Mouse (Mus musculus) C2C12 (cell line): Measurements from ENCODE around the gene Atp10a. TPM values are rescaled to one million over a fixed set of nuclear protein-coding genes. Genes with fewer than 3 reads are reported as not detected.

Source experiments
- H3K27me3 ChIP-seq: one replicate; pipeline ENCODE4 v1.6.1; 2011; ENCODE audit not compliant: control insufficient read depth, insufficient read depth, insufficient read length
- H3K36me3 ChIP-seq: one replicate; pipeline ENCODE4 v1.6.1; 2011; ENCODE audit not compliant: control insufficient read depth, insufficient read depth
- H3K4me3 ChIP-seq: one replicate; pipeline ENCODE4 v1.5.1; 2011; ENCODE audit warnings: mild to moderate bottlenecking, control low read depth; ENCODE audit not compliant: poor library complexity, insufficient read depth, severe bottlenecking
- H3K79me2 ChIP-seq: one replicate; pipeline ENCODE4 v1.6.1; 2011; ENCODE audit not compliant: control insufficient read depth, insufficient read depth
- H3K79me3 ChIP-seq: one replicate; pipeline ENCODE4 v1.6.1; 2011; ENCODE audit warnings: low read depth, control low read depth
- H3ac ChIP-seq: one replicate; pipeline ENCODE3; 2011; ENCODE audit warnings: low read depth; ENCODE audit not compliant: control insufficient read depth, insufficient read length
- CEBPB ChIP-seq: IDR thresholded peaks from one replicate; pipeline ENCODE4 v1.6.1; 2011; ENCODE audit warnings: low read depth, mild to moderate bottlenecking, control low read depth, moderate library complexity
- CTCF ChIP-seq: IDR thresholded peaks from one replicate; pipeline ENCODE4 v1.5.1; 2011; ENCODE audit not compliant: control insufficient read depth, insufficient read depth, insufficient read length
- FOSL1 ChIP-seq: IDR thresholded peaks from one replicate; pipeline ENCODE4 v1.8.0; 2011; ENCODE audit warnings: mild to moderate bottlenecking, low read length; ENCODE audit not compliant: poor library complexity, insufficient read depth, severe bottlenecking
- MAX ChIP-seq: IDR thresholded peaks from one replicate; pipeline ENCODE4 v1.6.1; 2011; ENCODE audit warnings: mild to moderate bottlenecking, control low read depth
- MYOD1 ChIP-seq: IDR thresholded peaks from one replicate; pipeline ENCODE4 v1.6.1; 2011; ENCODE audit warnings: low read depth; ENCODE audit not compliant: control insufficient read depth, insufficient read length
- MYOG ChIP-seq: IDR thresholded peaks from one replicate; pipeline ENCODE4 v1.6.1; 2011; ENCODE audit not compliant: control insufficient read depth, insufficient read length; ENCODE audit errors: extremely low read depth
- USF1 ChIP-seq: IDR thresholded peaks from one replicate; pipeline ENCODE4 v1.6.1; 2011; ENCODE audit warnings: low read depth, mild to moderate bottlenecking, control low read depth, moderate library complexity
- polyA plus RNA-seq: library from polyadenylated mRNA; unstranded; fragments of >200 nt; fragmentation: generic; extraction: Trizol; gene quantifications from one replicate; pipeline ENCODE4 v1.2.1, GENCODE M21; 2012; ENCODE audit warnings: missing spikeins

The Atp10a gene
- polyA plus RNA-seq, 1 experiment = 5.5 TPM

DNA sequence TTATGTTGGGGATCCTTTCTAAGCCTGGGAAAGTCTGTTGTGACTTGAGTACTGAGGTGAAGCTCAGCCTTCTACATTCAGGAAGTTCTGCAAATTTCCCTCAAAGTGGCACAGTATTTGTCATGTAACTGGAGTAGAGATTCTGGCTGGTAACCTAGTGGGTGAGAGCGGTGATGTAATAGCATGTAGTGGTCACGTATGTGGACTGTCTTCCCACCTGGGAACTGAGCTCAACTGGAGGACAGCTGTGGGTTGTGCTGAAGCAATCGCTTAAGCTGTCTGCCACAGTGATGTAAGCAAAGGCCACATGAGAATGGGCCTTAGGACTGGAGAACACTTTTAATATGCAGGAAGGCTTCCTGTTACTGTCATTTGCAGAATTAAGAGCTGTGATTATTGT lies 60.7 kb downstream of the Atp10a start:
- Histone ChIP-seq H3K36me3 (no peaks in the 10 kb centered on the region), H3K79me2 (no peaks in the 10 kb centered on the region), H3ac (no peak overlapping the region), H3K79me3 (no peaks in the 10 kb centered on the region), H3K27me3 (no peaks in the 10 kb centered on the region), H3K4me3 (no peak overlapping the region)
- TF ChIP-seq MYOG (no peak), CEBPB (no peak), MAX (no peak), CTCF (no peak), MYOD1 (no peak), USF1 (no peak), FOSL1 (no peak)

- TF ChIP-seq MYOG = no peak
- no peak for TF ChIP-seq USF1
- TF ChIP-seq CEBPB = no peak
- TF ChIP-seq FOSL1 = no peak
- TF ChIP-seq MAX = no peak
- no peak for TF ChIP-seq MYOD1
- TF ChIP-seq CTCF = no peak
- Histone ChIP-seq H3K79me2 (no peaks in the 10 kb centered on the region), H3K27me3 (no peaks in the 10 kb centered on the region), H3ac (no peak overlapping the region), H3K79me3 (no peaks in the 10 kb centered on the region), H3K4me3 (no peak overlapping the region), H3K36me3 (no peaks in the 10 kb centered on the region)
These were observed 62.6 kb downstream of the Atp10a start for GRCm38 (mm10) chr7:58718556-58718955.

DNA sequence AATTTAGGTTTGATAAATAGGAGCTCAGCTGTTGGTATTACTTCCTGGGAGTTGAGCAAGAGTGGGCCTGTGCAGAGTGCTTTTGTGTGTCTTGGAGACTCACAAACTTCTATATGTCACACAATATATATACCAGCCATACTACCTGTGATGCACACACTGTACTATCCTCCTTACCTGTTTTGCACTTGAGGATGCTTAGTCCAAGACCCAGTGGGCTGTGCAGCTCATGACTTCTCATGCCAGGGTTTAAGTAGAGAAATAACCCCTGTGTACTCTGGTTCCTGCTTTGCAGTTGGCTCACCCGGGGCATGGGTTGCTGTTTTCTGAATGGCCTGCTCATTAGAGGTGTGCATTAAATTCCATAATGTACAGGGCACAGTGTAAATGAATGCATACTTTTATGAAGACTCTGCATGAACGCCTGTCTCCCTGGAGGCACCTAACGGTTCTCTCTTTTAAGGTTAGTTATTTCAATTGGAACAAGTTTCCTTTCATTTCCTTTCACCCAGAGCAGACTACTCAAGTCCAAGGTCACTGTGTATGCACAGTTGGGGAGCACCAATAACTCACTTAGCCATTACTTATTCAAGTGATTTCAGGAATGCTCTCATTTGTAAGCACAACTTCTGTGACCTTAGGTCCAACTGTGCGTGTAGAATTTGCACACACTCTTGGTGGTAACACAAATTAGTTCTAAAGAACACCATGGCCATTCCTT lies 63.4 kb downstream of the Atp10a start:
- Histone ChIP-seq H3K27me3 (no peaks in the 10 kb centered on the region), H3ac (no peak overlapping the region), H3K4me3 (no peak overlapping the region), H3K36me3 (no peaks in the 10 kb centered on the region), H3K79me3 (no peaks in the 10 kb centered on the region), H3K79me2 (no peaks in the 10 kb centered on the region)
- TF ChIP-seq CTCF (no peak), FOSL1 (no peak), MYOG (no peak), CEBPB (no peak), MYOD1 (no peak), MAX (no peak), USF1 (no peak)

GRCm38 (mm10) chr7:58722250-58722649 lies 66.3 kb downstream of the Atp10a start:
- H3K27me3 ChIP-seq = no peaks in the 10 kb centered on the region
- H3K79me2 ChIP-seq = no peaks in the 10 kb centered on the region
- no peaks in the 10 kb centered on the region for H3K36me3 ChIP-seq
- TF ChIP-seq FOSL1 (no peak), MYOG (no peak), CEBPB (no peak), MAX (no peak), USF1 (no peak), CTCF (no peak), MYOD1 (no peak)
- H3K79me3 ChIP-seq = no peaks in the 10 kb centered on the region
- no peak overlapping the region for H3ac ChIP-seq
- H3K4me3 ChIP-seq = no peak overlapping the region

GRCm38 (mm10) chr7:58730201-58730600 lies 74.2 kb downstream of the Atp10a start:
- no peaks in the 10 kb centered on the region for H3K27me3 ChIP-seq
- peaks cover 11% of the 10 kb centered on the region for H3K79me2 ChIP-seq
- no peak overlapping the region for H3ac ChIP-seq
- peaks cover 2% of the 10 kb centered on the region for H3K79me3 ChIP-seq
- no peaks in the 10 kb centered on the region for H3K36me3 ChIP-seq
- H3K4me3 ChIP-seq = no peak overlapping the region
- peak; percentile 36 for TF ChIP-seq MYOD1
- peak; percentile 56 for TF ChIP-seq MAX
- TF ChIP-seq MYOG = no peak

DNA sequence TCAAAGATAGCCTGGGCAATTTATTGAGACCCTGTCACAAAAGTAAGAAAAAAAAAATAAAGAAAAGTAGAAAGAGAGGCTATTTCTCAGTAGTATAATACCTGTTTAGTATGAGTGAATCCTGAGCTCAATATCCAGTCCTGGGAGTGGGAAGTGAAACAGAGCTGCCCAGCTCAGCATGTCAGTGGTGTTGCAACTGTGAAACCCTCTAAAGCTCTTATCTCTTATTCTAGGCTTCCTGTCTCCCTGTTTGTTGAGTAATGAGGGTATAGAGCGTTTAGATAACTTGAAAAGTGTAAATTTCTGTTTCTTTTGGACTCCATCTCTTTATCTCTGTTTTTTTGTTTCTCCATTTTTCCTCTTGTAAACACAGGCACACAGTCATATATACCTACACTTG lies 74.9 kb downstream of the Atp10a start:
- Histone ChIP-seq H3K79me2 (peaks cover 11% of the 10 kb centered on the region), H3K36me3 (no peaks in the 10 kb centered on the region), H3K27me3 (no peaks in the 10 kb centered on the region), H3K4me3 (no peak overlapping the region), H3K79me3 (peaks cover 2% of the 10 kb centered on the region), H3ac (no peak overlapping the region)
- TF ChIP-seq MYOG = no peak
- no peak for TF ChIP-seq MAX
- no peak for TF ChIP-seq FOSL1
- TF ChIP-seq MYOD1 = no peak
